Mouse (Mus musculus) forebrain, postnatal 0 days (tissue): ENCODE data around the gene Slco6c1. TPM values are rescaled to one million over a fixed set of nuclear protein-coding genes. Genes with fewer than 3 reads are reported as not detected.

ENCODE experiments used
- ATAC-seq: fragments of 200-750 bp; cut with Nextera tagmentation; 2 replicates; pipeline ENCODE4 v1.8.0; 2017; ENCODE audit warnings: mild to moderate bottlenecking, moderate library complexity
- DNase-seq: peaks from one replicate; pipeline ENCODE4 v3.0.0-alpha.2; 2015
- H3K27ac ChIP-seq: fragments of 300-500 bp; sonication (generic); 2 replicates; pipeline ENCODE4 v1.5.1; 2014; ENCODE audit warnings: low read depth, mild to moderate bottlenecking, antibody characterized with exemption, low read length, moderate library complexity, mixed read lengths
- H3K27me3 ChIP-seq: fragments of 300-500 bp; sonication (generic); 2 replicates; pipeline ENCODE4 v1.6.1; 2014; ENCODE audit warnings: mild to moderate bottlenecking, low read length, mixed read lengths; ENCODE audit not compliant: insufficient read depth
- H3K36me3 ChIP-seq: fragments of 300-500 bp; sonication (generic); 2 replicates; pipeline ENCODE4 v1.6.1; 2014; ENCODE audit warnings: mild to moderate bottlenecking, moderate library complexity; ENCODE audit not compliant: insufficient read depth
- H3K4me1 ChIP-seq: fragments of 300-500 bp; sonication (generic); 2 replicates; pipeline ENCODE4 v1.6.1; 2014; ENCODE audit warnings: antibody characterized with exemption; ENCODE audit not compliant: insufficient read depth
- H3K4me2 ChIP-seq: fragments of 300-500 bp; sonication (generic); 2 replicates; pipeline ENCODE4 v1.6.1; 2014; ENCODE audit warnings: low read depth, mild to moderate bottlenecking, moderate library complexity
- H3K4me3 ChIP-seq: fragments of 300-500 bp; sonication (generic); 2 replicates; pipeline ENCODE4 v1.5.1; 2014; ENCODE audit warnings: low read depth, low read length, mixed read lengths
- H3K9ac ChIP-seq: fragments of 300-500 bp; sonication (generic); 2 replicates; pipeline ENCODE4 v1.6.1; 2014; ENCODE audit warnings: mild to moderate bottlenecking
- H3K9me3 ChIP-seq: fragments of 300-500 bp; sonication (generic); 2 replicates; pipeline ENCODE4 v1.6.1; 2016; ENCODE audit warnings: low read length
- CTCF ChIP-seq: sonication (generic); IDR thresholded peaks from 2 replicates; pipeline ENCODE4 v1.5.1; 2016; ENCODE audit warnings: antibody characterized with exemption, control low read depth, low read depth
- WGBS: fragments of 180-500 bp; shearing (Covaris S2); extraction: QIAGEN DNeasy Blood & Tissue Kit; methylation state at CpG from one replicate; pipeline ENCODE4 v1.1.7; 2014; 5-methylcytosine and 5-hydroxymethylcytosine counted together
- polyA plus RNA-seq: library from polyadenylated mRNA; unstranded; fragments of >200 nt; fragmentation: Nextera tagmentation; extraction: Ambion mirVana; gene quantifications from 2 replicates; pipeline ENCODE4 v1.2.1, GENCODE M21; 2015
- total RNA-seq: library from RNA; depleted of rRNA; stranded (reverse); fragments of >200 nt; gene quantifications from 2 replicates; pipeline ENCODE4 v1.2.3, GENCODE M21; 2014; rRNA removed

The Slco6c1 gene
- total RNA-seq (0.08 and 0.43 TPM in 2 replicates), polyA plus RNA-seq (not detected in 2 replicates)

DNA sequence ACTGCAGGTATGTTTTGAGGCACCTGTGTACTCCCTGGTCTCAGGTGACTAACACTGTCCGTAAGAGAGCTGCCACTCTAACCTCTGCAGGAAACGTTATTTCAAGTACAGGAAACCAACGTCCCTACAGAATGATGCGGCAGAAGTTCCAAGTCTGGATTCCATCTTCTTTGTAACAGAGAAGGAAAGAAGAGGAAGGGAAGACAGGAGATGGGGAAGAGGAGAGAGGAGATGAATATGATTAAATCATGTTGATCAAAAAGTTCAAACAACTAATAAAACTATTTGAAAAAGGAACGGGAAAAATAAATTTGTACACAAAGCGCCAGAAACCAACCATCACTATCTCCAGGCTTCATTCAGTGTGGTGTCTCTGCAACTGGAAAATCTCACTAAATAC lies at the start of gene Slco6c1:
Gene Slco6c1 (minus strand): TSS at position 101 of the 400 bp plus-strand sequence.
- Histone ChIP-seq H3K36me3 (no peaks in the 10 kb centered on the region), H3K4me1 (no peaks in the 10 kb centered on the region), H3K4me3 (no peak within 1 kb of the TSS), H3K27ac (no peak within 1 kb of the TSS), H3K27me3 (no peaks in the 10 kb centered on the region), H3K9me3 (no peaks in the 10 kb centered on the region), H3K9ac (no peak within 1 kb of the TSS), H3K4me2 (no peak within 1 kb of the TSS)
- no peak for TF ChIP-seq CTCF
- 96% methylated on average over 6 of the region's 6 CpGs for WGBS
- DNase-seq: no peak
- no peak for ATAC-seq

DNA sequence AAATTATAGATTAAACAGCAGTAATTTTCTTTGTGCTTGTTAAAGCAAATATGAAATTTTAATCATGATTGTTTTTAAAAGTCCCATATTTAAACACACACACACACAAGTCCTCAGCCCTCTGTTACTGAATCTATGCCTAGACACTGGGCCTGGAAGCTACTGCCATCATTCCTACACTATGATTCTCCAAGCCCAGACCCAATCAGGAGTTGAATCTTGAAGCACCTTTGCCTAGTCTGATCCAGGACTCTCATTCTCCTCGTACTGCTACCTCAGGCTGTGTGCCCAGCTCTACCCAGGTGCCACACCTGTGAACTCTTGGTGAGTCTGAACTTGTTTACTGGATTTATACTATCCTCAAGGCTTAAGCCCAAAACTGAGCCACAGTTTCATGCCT lies 89.1 kb downstream of the Slco6c1 start:
- no peak overlapping the region for H3K4me3 ChIP-seq
- no peak overlapping the region for H3K9ac ChIP-seq
- H3K36me3 ChIP-seq: no peaks in the 10 kb centered on the region
- ATAC-seq (no peak), DNase-seq (no peak)
- H3K9me3 ChIP-seq: no peaks in the 10 kb centered on the region
- no peak overlapping the region for H3K4me2 ChIP-seq
- TF ChIP-seq CTCF: no peak
- no peaks in the 10 kb centered on the region for H3K27me3 ChIP-seq
- H3K4me1 ChIP-seq: no peaks in the 10 kb centered on the region
- H3K27ac ChIP-seq: no peak overlapping the region
- WGBS: 52% methylated on average over 1 of the region's 1 CpGs

DNA sequence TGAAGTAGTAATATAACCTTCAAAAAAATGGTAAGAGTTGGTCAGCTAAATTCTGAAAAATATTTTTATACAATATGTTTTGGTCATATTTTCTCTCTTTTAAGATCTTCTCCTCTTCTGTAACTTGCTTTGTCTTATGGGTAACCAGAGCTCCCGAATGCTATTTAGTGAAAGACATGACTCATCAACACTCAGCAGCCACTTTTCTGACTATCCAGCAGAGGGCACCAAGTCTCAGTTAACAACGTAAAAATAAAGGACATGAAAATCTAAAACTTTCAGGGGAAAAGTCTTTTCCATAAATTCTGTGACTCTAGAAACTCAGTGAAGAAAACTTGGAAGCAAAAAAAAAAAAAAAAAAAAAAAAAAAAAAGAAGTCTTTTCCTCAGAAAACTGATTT lies 89.6 kb downstream of the Slco6c1 start:
- 4% methylated on average over 2 of the region's 2 CpGs for WGBS
- H3K4me1 ChIP-seq: no peaks in the 10 kb centered on the region
- peak; percentile 73 for TF ChIP-seq CTCF

DNA sequence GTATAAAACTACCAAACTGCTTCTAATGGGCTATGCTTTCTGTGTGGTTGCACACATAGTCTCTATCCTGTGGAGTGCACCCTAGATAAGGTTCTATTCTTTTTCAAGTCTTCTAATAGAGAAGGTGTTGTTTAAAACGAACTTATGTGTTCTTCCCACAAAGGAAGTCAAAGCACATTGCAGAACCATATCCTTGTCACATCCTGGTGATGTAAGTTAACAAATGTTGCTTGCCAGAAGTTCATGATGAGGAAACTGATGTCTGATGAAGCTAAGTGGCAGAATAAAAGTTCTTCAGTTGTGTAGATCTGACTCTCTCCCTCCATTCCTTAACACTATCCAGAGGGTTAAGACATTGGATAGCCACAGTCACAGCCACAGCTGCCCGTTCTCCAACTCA lies 90.1 kb downstream of the Slco6c1 start:
- Histone ChIP-seq H3K4me1 (no peaks in the 10 kb centered on the region), H3K9ac (no peak overlapping the region), H3K36me3 (no peaks in the 10 kb centered on the region), H3K4me2 (no peak overlapping the region), H3K27me3 (no peaks in the 10 kb centered on the region), H3K4me3 (no peak overlapping the region), H3K27ac (no peak overlapping the region), H3K9me3 (no peaks in the 10 kb centered on the region)
- no peak for TF ChIP-seq CTCF
- DNase-seq (no peak), ATAC-seq (no peak)
- WGBS: 73% methylated on average over 2 of the region's 2 CpGs

More for the DNA sequence above, 89.6 kb downstream of the Slco6c1 start:
- H3K36me3 ChIP-seq: no peaks in the 10 kb centered on the region
- H3K4me2 ChIP-seq: no peak overlapping the region
- peak; percentile 73 for DNase-seq
- no peaks in the 10 kb centered on the region for H3K9me3 ChIP-seq
- H3K27ac ChIP-seq: no peak overlapping the region
- H3K27me3 ChIP-seq: no peaks in the 10 kb centered on the region
- H3K9ac ChIP-seq: no peak overlapping the region
- ATAC-seq: peak; percentile 79
- no peak overlapping the region for H3K4me3 ChIP-seq

DNA sequence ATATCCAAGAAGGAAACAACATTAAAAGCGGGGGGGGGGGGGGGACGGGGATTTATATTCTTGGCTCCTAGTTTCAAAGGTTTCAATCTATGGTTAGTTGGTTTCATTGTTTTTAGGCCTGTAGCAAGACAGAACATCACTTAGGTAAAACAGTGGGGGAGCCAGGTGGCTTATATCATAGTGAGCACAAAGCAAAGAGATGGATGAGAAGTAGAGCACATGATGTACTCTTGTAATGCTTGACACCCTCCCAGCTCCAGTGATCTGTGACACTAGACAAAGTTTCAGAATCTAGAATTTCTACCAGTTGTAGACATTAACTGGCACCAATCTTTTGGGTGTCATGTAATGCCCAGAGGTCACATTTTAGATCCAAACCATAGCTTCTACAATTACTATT lies 106.7 kb downstream of the Slco6c1 start:
- H3K27me3 ChIP-seq: no peaks in the 10 kb centered on the region
- no peak overlapping the region for H3K27ac ChIP-seq
- DNase-seq: no peak
- H3K9me3 ChIP-seq: no peaks in the 10 kb centered on the region
- no peaks in the 10 kb centered on the region for H3K36me3 ChIP-seq
- no peaks in the 10 kb centered on the region for H3K4me1 ChIP-seq
- H3K4me3 ChIP-seq: no peak overlapping the region
- TF ChIP-seq CTCF: no peak
- no peak for ATAC-seq
- 90% methylated on average over 2 of the region's 2 CpGs for whole genome bisulfite sequencing
- no peak overlapping the region for H3K4me2 ChIP-seq
- no peak overlapping the region for H3K9ac ChIP-seq

DNA sequence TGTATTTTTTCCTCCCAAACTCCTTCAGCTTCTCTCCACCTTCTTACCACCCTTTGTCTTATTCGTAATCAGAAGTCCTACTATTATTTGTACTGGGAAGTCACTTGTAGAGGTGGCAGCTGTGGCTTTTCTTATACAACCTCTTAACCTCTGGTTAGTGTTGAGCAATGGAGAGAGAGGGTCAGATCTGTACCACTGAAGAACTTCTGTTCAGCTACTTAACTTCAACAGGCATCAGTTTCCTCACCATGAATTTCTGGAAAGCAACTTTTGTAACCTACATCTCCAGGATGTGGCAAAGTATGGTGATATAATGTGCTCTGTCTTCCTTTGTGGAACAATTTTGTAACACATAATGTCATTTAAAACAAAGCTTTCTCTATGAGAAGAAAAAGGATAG lies 108.7 kb downstream of the Slco6c1 start:
- no peak overlapping the region for H3K9ac ChIP-seq
- ATAC-seq: no peak
- H3K9me3 ChIP-seq: no peaks in the 10 kb centered on the region
- DNase-seq: no peak
- no peaks in the 10 kb centered on the region for H3K4me1 ChIP-seq
- H3K36me3 ChIP-seq: no peaks in the 10 kb centered on the region
- H3K4me3 ChIP-seq: no peak overlapping the region
- no peaks in the 10 kb centered on the region for H3K27me3 ChIP-seq
- no peak overlapping the region for H3K27ac ChIP-seq
- no peak for TF ChIP-seq CTCF
- H3K4me2 ChIP-seq: no peak overlapping the region
- 66% methylated on average over 1 of the region's 1 CpGs for WGBS

DNA sequence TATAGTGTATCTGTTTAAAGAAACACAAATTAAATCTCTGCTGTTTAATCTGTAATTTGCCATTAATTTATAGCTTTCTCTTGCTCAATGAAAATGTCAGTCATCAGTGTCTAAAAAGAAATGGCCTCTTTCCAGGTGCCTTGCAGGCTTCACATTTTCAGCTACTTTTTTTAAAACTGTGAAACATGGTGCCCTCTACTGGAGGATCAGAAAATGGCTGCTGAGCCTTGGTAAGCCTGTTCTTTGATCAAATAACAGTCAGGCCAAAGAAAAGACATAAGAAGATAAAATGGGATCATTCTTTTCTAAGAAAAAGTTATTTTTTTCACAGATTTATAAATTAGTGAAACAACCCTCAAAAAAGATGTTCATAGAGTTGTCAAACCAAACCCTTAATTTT lies 109.1 kb downstream of the Slco6c1 start:
- Histone ChIP-seq H3K36me3 (no peaks in the 10 kb centered on the region), H3K9me3 (no peaks in the 10 kb centered on the region), H3K4me3 (no peak overlapping the region), H3K4me2 (no peak overlapping the region), H3K27ac (no peak overlapping the region), H3K27me3 (no peaks in the 10 kb centered on the region), H3K4me1 (no peaks in the 10 kb centered on the region), H3K9ac (no peak overlapping the region)
- DNase-seq (peak; percentile 76), ATAC-seq (no peak; the same call in 1 of the 2 replicates)
- peak; percentile 71 for TF ChIP-seq CTCF
